Mouse (Mus musculus) Patski (cell line): ENCODE data around the gene 2210407C18Rik. TPM values are rescaled to one million over a fixed set of nuclear protein-coding genes. Genes with fewer than 3 reads are reported as not detected.

Source experiments
- ATAC-seq: fragments of 100-300 bp; one replicate; pipeline ENCODE4 v1.8.0; 2021
- CTCF ChIA-PET: fragments of 350-600 bp; sonication (Branson Sonifier 250); formaldehyde crosslinking; loops from one replicate; lab custom pipeline; 2022; ENCODE audit warnings: inconsistent platforms; lab: Charles Lee
- POLR2A ChIA-PET: fragments of 350-600 bp; sonication (Branson Sonifier 250); formaldehyde crosslinking; loops from one replicate; lab custom pipeline; 2022; ENCODE audit warnings: antibody characterized with exemption, inconsistent platforms; lab: Charles Lee
- DNase-seq: peaks from one replicate; pipeline ENCODE4 v3.0.0-alpha.2; 2011; ENCODE audit warnings: low read depth, low spot score
- H3K27me3 ChIP-seq: fragments of 371-371 bp; one replicate; pipeline ENCODE4 v1.5.1; 2021
- CTCF ChIP-seq: fragments of 100-300 bp; IDR thresholded peaks from one replicate; pipeline ENCODE4 v1.5.1; 2021
- in situ Hi-C: fragments of 300-500 bp; cut with MboI; formaldehyde crosslinking; loops from 3 replicates; pipeline ENCODE4 v1.11.1; 2018; ENCODE audit warnings: low pct_unique_long_range_greater_than_20kb, mixed read lengths
- polyA plus RNA-seq: library from polyadenylated mRNA; unstranded; gene quantifications from one replicate; pipeline ENCODE4 v1.2.3, GENCODE M21; 2021

2210407C18Rik gene
- 0.42 TPM for polyA plus RNA-seq

- H3K27me3 ChIP-seq = peaks cover 2% of the 10 kb centered on the region
- no peak for TF ChIP-seq CTCF
- CTCF ChIA-PET = interaction anchor here (1.3 to 3.1 kb wide), 3 partner anchors 11 to 28 kb away, joined by 3 to 8 read pairs (median 7); no protein-coding TSS in a partner anchor
- in situ Hi-C loops = no loop called here
- ATAC-seq = no peak
- DNase-seq = no peak
- POLR2A ChIA-PET = no interaction called here
Observed at GRCm38 (mm10) chr11:58615975-58616374, at the start of gene 2210407C18Rik. Gene 2210407C18Rik (minus strand): TSS chr11:58616075.

- CTCF ChIA-PET = no interaction called here
- in situ Hi-C loops = no loop called here
- ATAC-seq (no peak), DNase-seq (no peak)
- POLR2A ChIA-PET = no interaction called here
- peaks cover 7% of the 10 kb centered on the region for H3K27me3 ChIP-seq
- no peak for TF ChIP-seq CTCF
Observed at GRCm38 (mm10) chr11:58658596-58658995, 42.7 kb upstream of the 2210407C18Rik start, which contains the start of gene Olfr322. Gene Olfr322 (plus strand): TSS chr11:58658782.

GRCm38 (mm10) chr11:58655151-58655550 lies 39.3 kb upstream of the 2210407C18Rik start:
- CTCF ChIA-PET = no interaction called here
- no peak for TF ChIP-seq CTCF
- no peaks in the 10 kb centered on the region for H3K27me3 ChIP-seq
- POLR2A ChIA-PET = no interaction called here
- in situ Hi-C loops = no loop called here
- no peak for DNase-seq
- ATAC-seq = no peak

- CTCF ChIA-PET = no interaction called here
- in situ Hi-C loops = loop anchor here (25.0 kb wide), 1 partner anchor 681 kb away; no protein-coding TSS in a partner anchor
- DNase-seq = no peak
- POLR2A ChIA-PET = no interaction called here
- TF ChIP-seq CTCF = peak; percentile 54
- H3K27me3 ChIP-seq = peaks cover 6% of the 10 kb centered on the region
- no peak for ATAC-seq
Observed at GRCm38 (mm10) chr11:58643350-58643749, 27.5 kb upstream of the 2210407C18Rik start.

- in situ Hi-C loops = loop anchor here (25.0 kb wide), 1 partner anchor 679 kb away; no protein-coding TSS in a partner anchor
- TF ChIP-seq CTCF = no peak
- CTCF ChIA-PET = no interaction called here
- no peak for ATAC-seq
- POLR2A ChIA-PET = interaction anchor here (0.6 kb wide), 1 partner anchor 78 kb away, joined by 4 read pairs; no protein-coding TSS in a partner anchor
- peaks cover 6% of the 10 kb centered on the region for H3K27me3 ChIP-seq
- no peak for DNase-seq
Observed at GRCm38 (mm10) chr11:58641638-58642358, 25.9 kb upstream of the 2210407C18Rik start.

- peaks cover 6% of the 10 kb centered on the region for H3K27me3 ChIP-seq
- no peak for TF ChIP-seq CTCF
- ATAC-seq (no peak), DNase-seq (no peak)
- ChIA-PET POLR2A (no interaction called here), CTCF (no interaction called here)
- in situ Hi-C loops = loop anchor here (25.0 kb wide), 1 partner anchor 679 kb away; no protein-coding TSS in a partner anchor
Observed at GRCm38 (mm10) chr11:58641057-58641456, 25.2 kb upstream of the 2210407C18Rik start.

GRCm38 (mm10) chr11:58640272-58640867 lies 24.5 kb upstream of the 2210407C18Rik start, which contains the start of gene Trim58:
Gene Trim58 (plus strand): TSS chr11:58640465.
- peaks cover under 1% of the 10 kb centered on the region for H3K27me3 ChIP-seq
- DNase-seq (no peak), ATAC-seq (no peak)
- in situ Hi-C loops = loop anchor here (25.0 kb wide), 1 partner anchor 678 kb away; no protein-coding TSS in a partner anchor
- CTCF ChIA-PET = no interaction called here
- no peak for TF ChIP-seq CTCF
- POLR2A ChIA-PET = no interaction called here

GRCm38 (mm10) chr11:58638176-58638701 lies 22.4 kb upstream of the 2210407C18Rik start:
- ATAC-seq = no peak
- DNase-seq = no peak
- no peaks in the 10 kb centered on the region for H3K27me3 ChIP-seq
- CTCF ChIA-PET = interaction anchor here (1.0 to 1.4 kb wide), 3 partner anchors 15 to 337 kb away, joined by 3 to 4 read pairs (median 3); no protein-coding TSS in a partner anchor
- POLR2A ChIA-PET = no interaction called here
- TF ChIP-seq CTCF = no peak
- in situ Hi-C loops = loop anchor here (25.0 kb wide), 1 partner anchor 676 kb away; no protein-coding TSS in a partner anchor

- TF ChIP-seq CTCF = peak; percentile 39
- DNase-seq (no peak), ATAC-seq (peak; percentile 52)
- ChIA-PET CTCF (interaction anchor here (1.2 to 2.3 kb wide), 3 partner anchors 8 to 49 kb away, joined by 5 to 7 read pairs (median 5); partner anchors contain the start of gene 2210407C18Rik), POLR2A (interaction anchor here (1.4 kb wide), 1 partner anchor 13 kb away, joined by 7 read pairs; no protein-coding TSS in a partner anchor)
- no peaks in the 10 kb centered on the region for H3K27me3 ChIP-seq
- in situ Hi-C loops = loop anchor here (25.0 kb wide), 1 partner anchor 674 kb away; no protein-coding TSS in a partner anchor
Observed at GRCm38 (mm10) chr11:58636376-58636977, 20.6 kb upstream of the 2210407C18Rik start.

- ChIA-PET POLR2A (interaction anchor here (1.4 kb wide), 1 partner anchor 11 kb away, joined by 7 read pairs; no protein-coding TSS in a partner anchor), CTCF (interaction anchor here (1.2 to 2.3 kb wide), 4 partner anchors 10 to 333 kb away, joined by 3 to 7 read pairs (median 4); partner anchors contain the start of gene 2210407C18Rik)
- in situ Hi-C loops = loop anchor here (5.0 to 25.0 kb wide), 2 partner anchors 233 to 673 kb away; no protein-coding TSS in a partner anchor
- ATAC-seq (no peak), DNase-seq (no peak)
- no peak for TF ChIP-seq CTCF
- no peaks in the 10 kb centered on the region for H3K27me3 ChIP-seq
Observed at GRCm38 (mm10) chr11:58634878-58635277, 19.0 kb upstream of the 2210407C18Rik start.
